Mouse (Mus musculus) intestine, postnatal 0 days (tissue): ENCODE data around the gene Ppp2r2c. TPM values are rescaled to one million over a fixed set of nuclear protein-coding genes. Genes with fewer than 3 reads are reported as not detected.
A peak's percentile ranks its signal among the peaks of the same experiment; 100 is the strongest.

Experiments used
- ATAC-seq: fragments of 200-750 bp; cut with Nextera tagmentation; 2 replicates; pipeline ENCODE4 v1.8.0; 2017; ENCODE audit warnings: mild to moderate bottlenecking, moderate TSS enrichment, moderate library complexity
- H3K27ac ChIP-seq: fragments of 300-500 bp; sonication (generic); 2 replicates; pipeline ENCODE4 v1.5.1; 2014; ENCODE audit warnings: mild to moderate bottlenecking, low read depth, low read length, moderate library complexity
- H3K27me3 ChIP-seq: fragments of 300-500 bp; sonication (generic); replicated peaks from 2 replicates; pipeline ENCODE4 v1.6.1; 2014; ENCODE audit warnings: low read length, mixed read lengths; ENCODE audit not compliant: control insufficient read depth, insufficient read depth
- H3K36me3 ChIP-seq: fragments of 300-500 bp; sonication (generic); 2 replicates; pipeline ENCODE4 v1.6.1; 2014; ENCODE audit warnings: mild to moderate bottlenecking, moderate library complexity; ENCODE audit not compliant: control insufficient read depth, insufficient read depth
- H3K4me1 ChIP-seq: fragments of 300-500 bp; sonication (generic); replicated peaks from 2 replicates; pipeline ENCODE4 v1.6.1; 2014; ENCODE audit warnings: antibody characterized with exemption, low read length, mixed read lengths; ENCODE audit not compliant: control insufficient read depth, insufficient read depth
- H3K4me2 ChIP-seq: fragments of 300-500 bp; sonication (generic); replicated peaks from 2 replicates; pipeline ENCODE4 v1.6.1; 2014; ENCODE audit warnings: low read depth, mild to moderate bottlenecking, moderate library complexity
- H3K4me3 ChIP-seq: fragments of 300-500 bp; sonication (generic); 2 replicates; pipeline ENCODE4 v1.5.1; 2014; ENCODE audit warnings: low read depth, low read length
- H3K9ac ChIP-seq: fragments of 300-500 bp; sonication (generic); 2 replicates; pipeline ENCODE4 v1.6.1; 2014; ENCODE audit warnings: mild to moderate bottlenecking, low read depth, low read length
- H3K9me3 ChIP-seq: fragments of 300-500 bp; sonication (generic); 2 replicates; pipeline ENCODE4 v1.6.1; 2016; ENCODE audit warnings: mixed run types; ENCODE audit not compliant: control insufficient read depth
- CTCF ChIP-seq: sonication (generic); IDR thresholded peaks from 2 replicates; pipeline ENCODE4 v1.5.1; 2016; ENCODE audit warnings: low read depth, mild to moderate bottlenecking, control low read depth, antibody characterized with exemption, moderate library complexity
- WGBS: fragments of 180-500 bp; shearing (Covaris S2); extraction: QIAGEN DNeasy Blood & Tissue Kit; methylation state at CpG from one replicate; pipeline ENCODE4 v1.1.7; 2014; 5-methylcytosine and 5-hydroxymethylcytosine counted together
- polyA plus RNA-seq: library from polyadenylated mRNA; unstranded; fragments of >200 nt; fragmentation: Nextera tagmentation; extraction: Ambion mirVana; gene quantifications from 2 replicates; pipeline ENCODE4 v1.2.1, GENCODE M21; 2015

Ppp2r2c gene
- polyA plus RNA-seq, 1 experiment from 2014 or later: 0.95 TPM

DNA sequence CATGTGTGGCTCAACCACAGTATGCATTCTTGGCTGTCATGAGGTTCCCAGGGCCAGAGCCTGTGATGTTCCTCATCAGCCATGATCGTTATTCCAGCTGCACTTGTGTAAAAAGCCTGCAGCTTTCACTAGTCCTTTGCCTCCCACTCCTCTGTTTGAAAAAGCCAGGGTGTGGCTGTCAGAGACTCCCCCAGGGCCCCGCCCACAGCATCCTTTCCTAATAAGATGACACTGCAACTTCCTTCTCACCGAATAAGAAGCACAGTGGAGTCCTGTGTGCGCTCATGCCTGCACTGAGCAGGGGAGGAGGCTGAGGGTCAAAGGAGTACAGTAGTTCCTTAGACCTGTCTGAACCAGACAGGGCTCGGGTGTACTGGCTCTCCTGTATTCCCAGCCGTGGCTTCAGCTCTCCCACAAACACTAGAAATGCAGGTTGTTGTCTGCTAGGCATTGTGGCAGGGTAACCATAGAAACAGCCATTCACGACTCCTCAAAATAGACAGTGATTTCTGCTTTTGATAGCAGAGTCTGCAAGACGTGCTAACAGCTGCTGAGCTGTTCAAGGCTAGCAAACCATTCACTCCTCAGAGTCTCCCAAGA, 76.9 kb downstream of the Ppp2r2c start:
- Histone ChIP-seq H3K9me3 (no peaks in the 10 kb centered on the region), H3K4me1 (no peaks in the 10 kb centered on the region), H3K36me3 (no peaks in the 10 kb centered on the region), H3K27ac (no peak overlapping the region), H3K4me2 (no peak overlapping the region), H3K27me3 (no peaks in the 10 kb centered on the region), H3K9ac (no peak overlapping the region), H3K4me3 (no peak overlapping the region)
- ATAC-seq: no peak
- no peak for TF ChIP-seq CTCF
- WGBS: 48% methylated on average over 8 of the region's 8 CpGs

DNA sequence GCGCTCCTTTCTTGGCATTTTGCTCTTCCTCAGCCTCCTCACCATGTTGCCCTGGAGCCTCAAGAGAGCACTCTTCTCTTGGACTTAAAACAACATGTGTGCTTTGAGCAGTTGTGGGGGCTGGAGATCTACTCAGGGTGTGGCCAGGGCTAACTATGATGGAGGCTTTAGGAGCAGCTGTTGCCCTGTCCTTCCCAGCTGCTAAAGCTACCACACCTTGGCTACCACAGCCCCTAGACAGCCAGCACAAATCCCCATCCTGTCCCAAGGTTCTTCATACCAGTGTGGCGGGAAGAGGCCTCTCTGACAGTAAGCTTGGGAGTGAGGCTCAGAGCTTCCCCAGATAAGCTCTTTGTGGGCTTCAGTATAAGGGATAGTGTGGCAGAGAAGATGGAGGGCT, 77.4 kb downstream of the Ppp2r2c start:
- H3K4me2 ChIP-seq: no peak overlapping the region
- no peak overlapping the region for H3K9ac ChIP-seq
- H3K4me3 ChIP-seq: no peak overlapping the region
- H3K4me1 ChIP-seq: no peaks in the 10 kb centered on the region
- no peaks in the 10 kb centered on the region for H3K9me3 ChIP-seq
- no peaks in the 10 kb centered on the region for H3K27me3 ChIP-seq
- ATAC-seq: no peak
- no peak for TF ChIP-seq CTCF
- 65% methylated on average over 2 of the region's 2 CpGs for WGBS
- H3K36me3 ChIP-seq: no peaks in the 10 kb centered on the region
- H3K27ac ChIP-seq: no peak overlapping the region

DNA sequence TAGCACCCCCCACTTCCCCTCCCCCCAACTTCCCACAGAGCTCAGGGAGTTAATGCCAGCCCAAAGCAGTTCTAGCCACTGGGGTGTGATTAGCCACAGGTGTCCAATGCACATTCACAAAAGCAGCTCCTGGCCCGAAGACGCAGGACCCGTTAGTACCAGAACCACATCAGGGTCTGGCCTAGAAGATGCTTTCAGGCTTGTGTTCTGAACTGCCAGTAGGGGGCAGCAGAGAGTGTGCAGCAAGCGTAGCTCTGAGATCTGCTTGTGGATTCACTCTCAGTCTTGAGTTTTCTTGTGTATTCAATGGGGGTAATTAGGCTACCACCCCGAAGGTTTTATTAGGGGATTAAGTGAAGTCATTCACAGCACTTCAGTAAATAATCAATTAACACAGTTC, 78.1 kb downstream of the Ppp2r2c start:
- no peaks in the 10 kb centered on the region for H3K36me3 ChIP-seq
- no peak overlapping the region for H3K4me3 ChIP-seq
- H3K27me3 ChIP-seq: no peaks in the 10 kb centered on the region
- H3K9ac ChIP-seq: no peak overlapping the region
- no peak for ATAC-seq
- 11% methylated on average over 5 of the region's 5 CpGs for WGBS
- no peaks in the 10 kb centered on the region for H3K9me3 ChIP-seq
- TF ChIP-seq CTCF: peak; percentile 95
- no peak overlapping the region for H3K4me2 ChIP-seq
- no peaks in the 10 kb centered on the region for H3K4me1 ChIP-seq
- no peak overlapping the region for H3K27ac ChIP-seq

DNA sequence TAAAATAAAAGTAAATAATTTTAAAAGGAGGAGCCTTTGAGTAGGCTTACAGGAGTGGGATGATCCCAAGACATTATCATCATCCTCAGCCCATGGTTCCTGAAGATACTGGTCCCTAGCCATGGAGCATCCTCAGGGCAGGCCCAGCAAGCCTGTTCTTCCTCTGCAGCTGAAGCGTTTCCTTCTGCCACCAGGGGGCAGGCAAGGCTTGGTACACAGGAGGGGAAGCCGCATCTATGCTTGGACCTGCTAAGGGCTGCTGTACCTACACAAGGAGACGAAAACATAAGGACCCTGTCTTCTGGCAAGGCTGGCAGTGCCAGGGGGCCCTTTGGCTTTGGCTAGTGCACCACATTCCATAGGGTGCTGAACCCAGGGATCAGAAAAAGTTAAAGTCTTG, 80.5 kb downstream of the Ppp2r2c start:
- Histone ChIP-seq H3K36me3 (no peaks in the 10 kb centered on the region), H3K4me2 (no peak overlapping the region), H3K9ac (0 out of 2 replicates have a peak overlapping the region, but pooled peaks have one; percentile 7), H3K4me1 (no peaks in the 10 kb centered on the region), H3K27me3 (no peaks in the 10 kb centered on the region), H3K9me3 (no peaks in the 10 kb centered on the region), H3K4me3 (no peak overlapping the region), H3K27ac (no peak overlapping the region)
- peak; percentile 94 for TF ChIP-seq CTCF
- 10% methylated on average over 3 of the region's 3 CpGs for WGBS
- no peak; the same call in 1 of the 2 replicates for ATAC-seq

DNA sequence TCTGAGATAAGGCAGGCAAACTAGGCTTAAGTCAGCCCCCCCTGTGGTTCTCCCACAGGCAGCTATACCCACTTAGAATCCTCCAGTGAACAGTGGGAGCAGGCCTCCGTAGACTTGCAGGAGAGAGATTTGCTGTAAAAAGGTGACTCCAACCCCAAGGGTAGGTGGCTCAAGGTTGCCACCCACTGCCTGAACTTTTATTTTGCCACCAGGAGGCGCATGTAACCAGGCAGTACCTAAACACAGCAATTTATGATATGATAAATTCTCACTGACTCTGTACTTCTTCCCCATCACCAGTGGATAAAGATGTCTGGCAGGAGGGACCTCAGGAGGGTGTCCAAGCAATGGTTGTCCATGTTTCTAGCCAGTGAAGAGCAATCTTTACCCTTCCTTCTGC, 82.6 kb downstream of the Ppp2r2c start:
- WGBS: 40% methylated on average over 2 of the region's 2 CpGs
- H3K9me3 ChIP-seq: no peaks in the 10 kb centered on the region
- no peak overlapping the region for H3K9ac ChIP-seq
- no peak overlapping the region for H3K4me3 ChIP-seq
- H3K4me1 ChIP-seq: no peaks in the 10 kb centered on the region
- no peaks in the 10 kb centered on the region for H3K27me3 ChIP-seq
- H3K27ac ChIP-seq: no peak overlapping the region
- H3K36me3 ChIP-seq: no peaks in the 10 kb centered on the region
- ATAC-seq: no peak
- TF ChIP-seq CTCF: peak; percentile 63
- H3K4me2 ChIP-seq: no peak overlapping the region

DNA sequence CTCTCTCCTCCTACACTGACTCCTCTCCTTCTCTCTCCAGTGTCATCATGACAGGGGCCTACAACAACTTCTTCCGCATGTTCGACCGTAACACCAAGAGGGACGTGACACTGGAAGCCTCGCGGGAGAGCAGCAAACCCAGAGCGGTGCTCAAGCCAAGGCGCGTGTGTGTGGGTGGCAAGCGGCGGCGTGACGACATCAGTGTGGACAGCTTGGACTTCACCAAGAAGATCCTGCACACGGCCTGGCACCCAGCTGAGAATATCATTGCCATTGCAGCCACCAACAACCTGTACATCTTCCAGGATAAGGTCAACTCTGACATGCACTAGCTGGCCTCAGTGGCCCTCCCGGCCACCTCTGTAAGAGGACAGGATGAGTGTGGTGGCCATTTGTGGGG, 84.0 kb downstream of the Ppp2r2c start:
- ATAC-seq: no peak
- Histone ChIP-seq H3K4me1 (no peaks in the 10 kb centered on the region), H3K9me3 (no peaks in the 10 kb centered on the region), H3K36me3 (no peaks in the 10 kb centered on the region), H3K4me2 (no peak overlapping the region), H3K27me3 (no peaks in the 10 kb centered on the region), H3K4me3 (no peak overlapping the region), H3K9ac (no peak overlapping the region), H3K27ac (no peak overlapping the region)
- WGBS: 91% methylated on average over 15 of the region's 15 CpGs
- TF ChIP-seq CTCF: no peak

DNA sequence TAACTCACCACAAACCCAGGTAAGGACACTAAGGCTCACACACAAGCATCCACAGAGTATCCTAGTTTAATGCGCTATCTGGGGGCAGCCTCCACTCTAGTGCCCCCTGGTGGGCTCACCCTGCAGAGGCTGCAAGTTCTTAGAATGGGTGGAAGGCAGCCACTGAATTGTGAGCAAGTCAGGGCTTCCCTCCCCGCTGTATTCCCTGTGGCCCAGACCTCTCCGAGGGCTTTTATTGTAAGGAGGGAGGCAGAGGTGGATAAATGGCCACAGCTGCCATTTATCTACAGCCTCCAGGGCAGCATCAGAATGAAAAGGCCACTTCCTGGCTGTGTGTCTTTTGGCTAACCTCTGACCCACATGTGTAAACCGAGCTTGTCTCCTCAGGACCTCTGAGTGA, 87.1 kb downstream of the Ppp2r2c start:
- 15% methylated on average over 4 of the region's 4 CpGs for WGBS
- Histone ChIP-seq H3K27ac (no peak overlapping the region), H3K4me1 (no peaks in the 10 kb centered on the region), H3K9me3 (no peaks in the 10 kb centered on the region), H3K9ac (no peak overlapping the region), H3K4me3 (no peak overlapping the region), H3K4me2 (no peak overlapping the region), H3K27me3 (no peaks in the 10 kb centered on the region), H3K36me3 (no peaks in the 10 kb centered on the region)
- TF ChIP-seq CTCF: peak; percentile 73
- no peak for ATAC-seq
